Mouse (Mus musculus) CH12.LX (cell line): ENCODE measurements at regions not wholly inside any gene's neighbourhood (a gene's known extent, or its start where the extent isn't known, plus 50 kb on each side); places are given as distances from the start of the nearest gene placed in this dataset.

Experiments used
- DNase-seq: peaks from one replicate; pipeline ENCODE4 v3.0.0-alpha.2; 2013; ENCODE audit errors: extremely low read depth
- H3K27ac ChIP-seq: 2 replicates; pipeline ENCODE4 v1.5.1; 2012; ENCODE audit warnings: low read depth, mild to moderate bottlenecking, control low read depth, moderate library complexity; ENCODE audit not compliant: insufficient read depth
- H3K27me3 ChIP-seq: replicated peaks from 2 replicates; pipeline ENCODE3; 2012; ENCODE audit warnings: inconsistent platforms
- H3K36me3 ChIP-seq, 2 experiments: replicated peaks in 1 of 2; 2 replicates each; pipeline versions ENCODE3 to v1.6.1; 2012; ENCODE audit warnings: inconsistent platforms in 1 of 2, low read length in 1 of 2, mild to moderate bottlenecking in 1 of 2, mixed read lengths in 1 of 2, moderate library complexity in 1 of 2; ENCODE audit not compliant: control insufficient read depth in 1 of 2, insufficient read depth in 1 of 2
- H3K4me1 ChIP-seq, 2 experiments: 2 replicates each; pipeline ENCODE4 v1.6.1; 2012; ENCODE audit warnings: inconsistent platforms in 1 of 2, moderate library complexity in 1 of 2; ENCODE audit not compliant: insufficient read depth in 2 of 2, control insufficient read depth in 1 of 2
- H3K4me2 ChIP-seq: 2 replicates; pipeline ENCODE4 v1.6.1; 2012; ENCODE audit warnings: low read depth, mild to moderate bottlenecking, control low read depth; ENCODE audit not compliant: poor library complexity, insufficient read depth, severe bottlenecking
- H3K4me3 ChIP-seq, 3 experiments: fragments of 150-350 bp in 1 of 3; sonication (generic) in 1 of 3; replicated peaks in 1 of 3; 2 replicates each; pipeline versions ENCODE3 to v1.5.1; 2011 to 2012; ENCODE audit warnings: low read depth in 2 of 3, low read length in 2 of 3, mild to moderate bottlenecking in 2 of 3, moderate library complexity in 2 of 3, control low read depth in 1 of 3, improper control_type of control experiment in 1 of 3, inconsistent platforms in 1 of 3, mixed read lengths in 1 of 3; ENCODE audit not compliant: poor library complexity in 1 of 3
- H3K79me2 ChIP-seq: replicated peaks from 2 replicates; pipeline ENCODE4 v1.6.1; 2012; ENCODE audit warnings: mild to moderate bottlenecking, moderate library complexity; ENCODE audit not compliant: control insufficient read depth, poor library complexity, insufficient read depth, severe bottlenecking; ENCODE audit errors: extremely low read depth
- H3K9ac ChIP-seq: 2 replicates; pipeline ENCODE4 v1.6.1; 2012; ENCODE audit warnings: low read depth, mild to moderate bottlenecking, control low read depth, moderate library complexity; ENCODE audit not compliant: insufficient read depth
- H3K9me3 ChIP-seq: replicated peaks from 2 replicates; pipeline ENCODE3; 2012; ENCODE audit warnings: low read length, inconsistent platforms, mixed read lengths
- CHD1 ChIP-seq: IDR thresholded peaks from 2 replicates; pipeline ENCODE4 v1.6.1; 2012; ENCODE audit warnings: low read depth, low read length, improper control_type of control experiment, inconsistent platforms
- E2F4 ChIP-seq: IDR thresholded peaks from 2 replicates; pipeline ENCODE4 v1.6.1; 2011; ENCODE audit warnings: low read depth, low read length, improper control_type of control experiment; ENCODE audit not compliant: insufficient replicate concordance
- EP300 ChIP-seq: IDR thresholded peaks from 2 replicates; pipeline ENCODE4 v1.6.1; 2011; ENCODE audit warnings: low read length, improper control_type of control experiment
- MAX ChIP-seq: IDR thresholded peaks from 2 replicates; pipeline ENCODE4 v1.6.1; 2011; ENCODE audit warnings: low read length, improper control_type of control experiment
- MAZ ChIP-seq: IDR thresholded peaks from 2 replicates; pipeline ENCODE4 v1.6.1; 2012; ENCODE audit warnings: low read depth, mild to moderate bottlenecking, inconsistent platforms, low read length, improper control_type of control experiment, moderate library complexity
- MXI1 ChIP-seq: IDR thresholded peaks from 2 replicates; pipeline ENCODE4 v1.6.1; 2011; ENCODE audit warnings: mild to moderate bottlenecking, low read depth, low read length, improper control_type of control experiment
- ZC3H11A ChIP-seq: IDR thresholded peaks from 2 replicates; pipeline ENCODE4 v1.6.1; 2012; ENCODE audit warnings: low read depth, mild to moderate bottlenecking, inconsistent platforms, low read length, improper control_type of control experiment
- ZMIZ1 ChIP-seq: IDR thresholded peaks from 2 replicates; pipeline ENCODE4 v1.6.1; 2012; ENCODE audit warnings: low read depth, mild to moderate bottlenecking, inconsistent platforms, low read length, improper control_type of control experiment
- dilution Hi-C: fragments of 300-500 bp; cut with MboI; formaldehyde crosslinking; loops from 2 replicates; pipeline ENCODE4 v1.14.3; 2020; ENCODE audit warnings: low sequenced_read_pairs; ENCODE audit not compliant: extremely low pct_unique_long_range_greater_than_20kb, extremely low pct_ligation_motif_present
- in situ Hi-C: fragments of 300-500 bp; cut with MboI; formaldehyde crosslinking; loops from 3 replicates; pipeline ENCODE4 v1.14.3; 2019; ENCODE audit warnings: low sequenced_read_pairs, low pct_ligation_motif_present, low pct_unique_long_range_greater_than_20kb, mixed read lengths

- Histone ChIP-seq H3K4me2 (no peak overlapping the region), H3K79me2 (no peaks in the 10 kb centered on the region), H3K4me3 (no peak overlapping the region), H3K9ac (no peak overlapping the region), H3K36me3 (no peaks in the 10 kb centered on the region), H3K9me3 (peaks cover 69% of the 10 kb centered on the region), H3K27ac (no peak overlapping the region), H3K27me3 (no peaks in the 10 kb centered on the region), H3K4me1 (no peaks in the 10 kb centered on the region)
- TF ChIP-seq E2F4 (no peak), MAX (no peak), MXI1 (no peak)
- DNase-seq, result no peak
- in situ Hi-C loops (no loop called here), dilution Hi-C loops (no loop called here)
Observed at GRCm38 (mm10) chr15:87045971-87046370, 498.1 kb upstream of the Fam19a5 start.

GRCm38 (mm10) chr15:87054186-87054585 is 489.9 kb upstream of the Fam19a5 start:
- in situ Hi-C loops (no loop called here), dilution Hi-C loops (no loop called here)
- TF ChIP-seq MAZ (no peak), EP300 (no peak), ZMIZ1 (no peak), ZC3H11A (no peak), CHD1 (no peak)
- H3K27ac ChIP-seq, result no peak overlapping the region
- H3K4me2 ChIP-seq, result no peak overlapping the region
- H3K36me3 ChIP-seq, result no peaks in the 10 kb centered on the region
- H3K79me2 ChIP-seq, result no peaks in the 10 kb centered on the region
- no peaks in the 10 kb centered on the region for H3K27me3 ChIP-seq
- peaks cover 73% of the 10 kb centered on the region for H3K9me3 ChIP-seq
- H3K9ac ChIP-seq, result no peak overlapping the region
- no peak for DNase-seq
- H3K4me1 ChIP-seq, result no peaks in the 10 kb centered on the region
- no peak overlapping the region for H3K4me3 ChIP-seq

- Histone ChIP-seq H3K4me3 (no peak overlapping the region), H3K4me1 (no peaks in the 10 kb centered on the region), H3K4me2 (no peak overlapping the region), H3K9me3 (peaks cover 83% of the 10 kb centered on the region), H3K36me3 (no peaks in the 10 kb centered on the region), H3K79me2 (no peaks in the 10 kb centered on the region), H3K9ac (no peak overlapping the region), H3K27ac (no peak overlapping the region)
- dilution Hi-C loops, result no loop called here
- in situ Hi-C loops, result no loop called here
- TF ChIP-seq MAX, result no peak
- TF ChIP-seq, all 38 proteins: peak for 0
- no peaks in the 10 kb centered on the region for H3K27me3 ChIP-seq
- DNase-seq, result no peak
Observed at GRCm38 (mm10) chr15:87064890-87065289, 479.2 kb upstream of the Fam19a5 start.
